Mouse (Mus musculus) erythroblast, embryonic 14.5 days (primary cell): Measurements from ENCODE around the gene Bpi.

Experiments
- GATA1 ChIP-seq: IDR thresholded peaks from 2 replicates; pipeline ENCODE4 v1.6.1; 2012; ENCODE audit warnings: low read length, inconsistent platforms, mixed read lengths
- TAL1 ChIP-seq: IDR thresholded peaks from 3 replicates; pipeline ENCODE4 v1.6.1; 2012; ENCODE audit warnings: low read length, inconsistent platforms, mixed read lengths

DNA sequence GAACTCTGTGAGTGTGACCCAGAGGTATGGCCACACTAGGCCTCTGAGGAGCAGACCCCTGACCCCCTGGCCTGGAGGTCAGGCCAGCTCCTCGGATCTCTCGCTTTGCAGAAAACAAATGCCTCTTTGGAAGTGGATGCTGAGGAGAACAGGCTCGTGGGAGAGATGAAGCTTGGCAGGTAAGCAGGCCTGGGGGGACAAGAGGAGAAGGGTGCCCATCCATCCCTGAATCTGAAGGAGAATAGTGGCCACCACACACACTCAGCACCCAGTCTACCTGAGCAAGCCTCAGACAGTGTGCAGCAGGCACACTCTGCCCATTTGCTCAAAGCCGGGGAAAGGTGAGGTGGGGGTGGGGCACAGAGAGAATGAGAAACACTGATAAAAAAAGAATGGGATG lies 17.9 kb downstream of the Bpi start:
- TF ChIP-seq TAL1 (no peak), GATA1 (no peak)
